Mouse (Mus musculus) testis, postnatal 14 days (tissue): ENCODE results near the gene Mdh2.

Experiments
- DNase-seq: peaks from one replicate; pipeline ENCODE4 v3.0.0; 2021; ENCODE audit warnings: low spot score

Gene Mdh2

DNA sequence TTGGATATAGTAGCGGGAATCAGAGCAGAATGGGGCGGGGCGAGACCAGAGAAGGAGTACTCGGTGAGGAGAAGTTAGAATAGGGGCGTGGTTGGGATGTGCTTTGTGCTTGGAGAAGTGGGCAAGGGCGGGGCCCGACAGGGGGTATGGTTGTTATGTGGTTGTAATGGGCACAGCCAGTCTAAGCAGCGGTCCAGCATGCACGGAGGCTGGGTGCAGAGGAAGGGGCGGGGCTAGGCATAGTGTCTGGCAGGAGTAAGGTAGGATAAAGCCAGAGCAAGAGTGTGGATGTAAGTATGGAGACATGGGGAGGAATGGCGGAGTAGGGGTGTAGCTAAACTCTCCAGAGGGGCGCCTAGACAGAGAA is 57.2 kb downstream of the Mdh2 start:
- no peak for DNase-seq

DNA sequence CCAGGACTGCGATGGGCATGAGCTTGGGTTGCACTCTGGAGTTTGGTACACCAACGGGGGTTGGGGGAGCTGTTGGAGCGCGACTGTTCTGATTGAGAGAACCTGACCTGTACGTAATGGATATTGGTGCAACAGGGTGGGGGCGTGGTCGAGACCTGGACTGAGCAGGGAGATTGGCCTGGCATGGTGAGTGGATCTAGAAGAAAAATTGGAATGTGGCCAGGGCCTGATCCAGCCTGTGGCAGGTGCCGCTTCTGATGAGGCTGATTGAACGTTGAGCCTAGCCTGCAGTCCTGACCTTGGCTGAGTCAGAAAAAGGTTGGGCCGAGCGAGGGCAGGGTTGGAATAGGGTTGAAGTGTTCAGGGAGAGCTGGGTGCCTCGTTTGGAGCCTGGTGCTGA is 57.7 kb downstream of the Mdh2 start:
- no peak for DNase-seq
